Mouse (Mus musculus): ENCODE measurements around the gene Lsmem1. TPM values are rescaled to one million over a fixed set of nuclear protein-coding genes. Genes with fewer than 3 reads are reported as not detected.

The Lsmem1 gene
- polyA plus RNA-seq, 1 experiment from 2014 or later: 0.13 TPM

DNA sequence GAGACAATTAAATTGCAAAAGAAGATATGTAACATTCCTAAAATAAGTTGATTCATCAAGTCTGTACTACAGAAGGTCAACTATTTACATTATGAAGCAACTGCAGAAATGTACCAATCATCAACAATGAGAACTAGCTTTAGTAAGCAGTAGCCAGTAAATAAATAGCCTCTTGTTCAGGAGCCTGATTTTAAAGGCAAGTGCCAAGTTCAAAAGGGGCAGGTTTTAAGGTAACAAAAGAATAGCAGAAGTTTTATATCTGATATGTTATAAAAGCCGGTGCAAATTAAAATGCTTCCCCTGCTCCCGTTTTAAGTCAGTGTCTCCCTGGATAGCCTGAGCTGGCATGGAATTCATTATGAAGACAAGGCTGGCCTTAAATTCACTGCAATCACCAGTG is 18.5 kb upstream of the Lsmem1 start:
- Histone ChIP-seq H3K9me3 (replicated peaks; ENCODE audit: low read length) (no peaks in the 10 kb centered on the region), H3K4me1 (replicated peaks; ENCODE audit: insufficient read depth, low read length) (no peaks in the 10 kb centered on the region; the same call in 1 of the 2 replicates), H3K27ac (no peak overlapping the region), H3K4me2 (ENCODE audit: low read length) (no peak overlapping the region), H3K27me3 (ENCODE audit: insufficient read depth, low read length) (no peaks in the 10 kb centered on the region), H3K36me3 (ENCODE audit: insufficient read depth, low read length) (peaks cover 28% of the 10 kb centered on the region), H3K4me3 (replicated peaks; ENCODE audit: low read depth, low read length) (no peak overlapping the region), H3K9ac (ENCODE audit: low read depth, low read length) (no peak overlapping the region)
- 80% methylated on average over 2 of the region's 2 CpGs for WGBS
- ATAC-seq (replicated peaks; ENCODE audit: low FRiP score, low read depth) (no peak), DNase-seq (ENCODE audit: low spot score) (no peak)
- no peak for TF ChIP-seq CTCF (IDR thresholded peaks at IDR 0.05; ENCODE audit: low read depth)

DNA sequence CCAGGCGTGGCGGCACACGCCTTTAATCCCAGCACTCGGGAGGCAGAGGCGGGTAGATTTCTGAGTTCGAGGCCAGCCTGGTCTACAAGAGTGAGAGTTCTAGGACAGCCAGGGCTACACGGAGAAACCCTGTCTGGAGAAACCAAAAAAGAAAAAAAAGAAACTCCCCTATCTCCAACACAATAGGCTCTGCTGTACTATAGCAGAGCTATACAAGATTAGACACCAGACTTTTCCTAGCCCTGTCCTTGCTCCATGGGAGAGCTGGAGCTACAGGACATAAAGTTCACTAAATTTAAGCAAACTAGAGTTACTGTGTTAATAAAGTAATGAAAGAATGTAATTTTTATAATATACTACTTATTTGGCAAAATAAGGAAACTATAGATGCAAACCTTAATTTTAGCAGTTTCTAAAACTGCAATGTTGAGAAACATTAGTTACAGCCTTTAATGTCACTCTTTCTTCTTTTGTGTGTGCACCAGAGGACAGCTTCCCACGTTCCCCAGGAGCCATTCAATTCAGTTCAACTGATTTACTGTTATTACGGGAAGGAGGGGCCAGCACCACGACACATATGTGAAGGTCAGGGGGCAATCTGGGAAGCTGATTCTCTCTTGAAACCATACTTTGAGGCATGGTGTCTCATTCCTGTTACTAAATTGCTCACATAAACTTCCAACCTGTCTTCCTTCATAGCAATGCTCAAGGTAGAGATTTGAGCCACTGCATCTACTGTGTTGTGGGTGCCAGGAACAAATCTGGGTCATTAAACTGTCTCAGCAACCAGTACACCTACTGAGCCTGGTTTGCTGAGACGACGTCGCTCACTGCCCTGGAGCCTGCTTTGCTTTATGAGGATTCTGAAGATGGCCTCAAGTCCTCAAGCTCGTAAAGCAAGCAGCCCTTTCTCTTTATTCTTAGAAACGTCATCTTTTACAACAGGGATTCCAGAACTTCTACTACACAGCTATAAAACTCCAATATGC is 15.9 kb upstream of the Lsmem1 start:
- H3K27ac ChIP-seq: no peak overlapping the region
- ATAC-seq (replicated peaks; ENCODE audit: low FRiP score, low read depth) (no peak), DNase-seq (ENCODE audit: low spot score) (no peak)
- H3K9ac ChIP-seq (ENCODE audit: low read depth, low read length): no peak overlapping the region
- no peaks in the 10 kb centered on the region; the same call in 1 of the 2 replicates for H3K4me1 ChIP-seq (replicated peaks; ENCODE audit: insufficient read depth, low read length)
- no peaks in the 10 kb centered on the region for H3K9me3 ChIP-seq (replicated peaks; ENCODE audit: low read length)
- H3K4me2 ChIP-seq (ENCODE audit: low read length): no peak overlapping the region
- no peaks in the 10 kb centered on the region for H3K27me3 ChIP-seq (ENCODE audit: insufficient read depth, low read length)
- WGBS: 80% methylated on average over 15 of the region's 15 CpGs
- peaks cover 43% of the 10 kb centered on the region for H3K36me3 ChIP-seq (ENCODE audit: insufficient read depth, low read length)
- TF ChIP-seq CTCF (IDR thresholded peaks at IDR 0.05; ENCODE audit: low read depth): no peak
- H3K4me3 ChIP-seq (replicated peaks; ENCODE audit: low read depth, low read length): no peak overlapping the region

DNA sequence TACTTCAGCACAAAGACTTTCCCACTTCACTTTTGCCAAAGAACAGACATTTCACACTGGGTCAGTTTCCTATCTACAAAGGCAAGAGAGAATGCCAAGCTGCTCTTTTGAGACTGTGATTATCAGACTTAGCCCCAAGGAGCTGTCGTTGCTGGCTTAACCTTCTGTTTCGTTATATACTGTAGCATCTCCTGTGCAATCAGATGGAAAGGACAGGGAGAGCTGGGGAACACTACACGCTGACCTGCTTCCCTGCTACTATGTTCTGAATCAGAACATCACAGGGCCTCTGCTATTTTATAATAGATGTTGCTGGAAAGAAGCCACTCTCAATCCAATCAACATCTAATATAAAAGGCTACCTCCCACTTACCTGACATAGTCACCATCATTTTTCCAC is 9.8 kb upstream of the Lsmem1 start:
- TF ChIP-seq CTCF (IDR thresholded peaks at IDR 0.05; ENCODE audit: low read depth): no peak
- 95% methylated on average over 3 of the region's 3 CpGs for WGBS
- no peaks in the 10 kb centered on the region for H3K9me3 ChIP-seq (replicated peaks; ENCODE audit: low read length)
- no peak for ATAC-seq (replicated peaks; ENCODE audit: low FRiP score, low read depth)
- H3K27ac ChIP-seq: no peak overlapping the region
- no peak overlapping the region for H3K4me2 ChIP-seq (ENCODE audit: low read length)
- no peaks in the 10 kb centered on the region for H3K4me1 ChIP-seq (replicated peaks; ENCODE audit: insufficient read depth, low read length)
- H3K4me3 ChIP-seq (replicated peaks; ENCODE audit: low read depth, low read length): no peak overlapping the region
- H3K27me3 ChIP-seq (ENCODE audit: insufficient read depth, low read length): no peaks in the 10 kb centered on the region
- peaks cover 66% of the 10 kb centered on the region for H3K36me3 ChIP-seq (ENCODE audit: insufficient read depth, low read length)
- no peak for DNase-seq (ENCODE audit: low spot score)
- H3K9ac ChIP-seq (ENCODE audit: low read depth, low read length): no peak overlapping the region

DNA sequence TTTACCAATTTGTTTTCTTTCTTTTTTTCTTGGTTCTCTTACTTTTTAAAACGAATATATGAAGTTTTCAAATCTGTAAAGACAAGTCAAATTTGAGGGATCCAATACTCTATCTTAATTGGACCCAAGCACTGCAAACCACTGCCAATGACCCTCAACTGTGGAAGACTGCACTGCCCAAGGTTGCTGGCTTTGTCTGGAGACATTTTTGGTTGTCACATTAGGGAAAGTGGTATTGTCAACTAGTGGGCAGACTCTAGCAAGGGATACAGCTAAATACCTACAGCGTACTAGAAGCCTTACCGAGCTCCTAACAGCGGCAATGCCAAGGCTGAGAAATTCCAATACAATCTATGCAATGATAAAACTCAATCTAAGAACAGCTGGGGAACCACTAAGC is 8.6 kb upstream of the Lsmem1 start:
- Histone ChIP-seq H3K4me2 (ENCODE audit: low read length) (no peak overlapping the region), H3K4me3 (replicated peaks; ENCODE audit: low read depth, low read length) (no peak overlapping the region), H3K36me3 (ENCODE audit: insufficient read depth, low read length) (peaks cover 62% of the 10 kb centered on the region), H3K9ac (ENCODE audit: low read depth, low read length) (no peak overlapping the region), H3K4me1 (replicated peaks; ENCODE audit: insufficient read depth, low read length) (no peaks in the 10 kb centered on the region), H3K27me3 (ENCODE audit: insufficient read depth, low read length) (no peaks in the 10 kb centered on the region), H3K27ac (no peak overlapping the region), H3K9me3 (replicated peaks; ENCODE audit: low read length) (no peaks in the 10 kb centered on the region)
- TF ChIP-seq CTCF (IDR thresholded peaks at IDR 0.05; ENCODE audit: low read depth): no peak
- WGBS: 97% methylated on average over 4 of the region's 4 CpGs
- ATAC-seq (replicated peaks; ENCODE audit: low FRiP score, low read depth) (no peak), DNase-seq (ENCODE audit: low spot score) (no peak)

- TF ChIP-seq CTCF (IDR thresholded peaks at IDR 0.05; ENCODE audit: low read depth): no peak
- no peak for ATAC-seq (replicated peaks; ENCODE audit: low FRiP score, low read depth)
- DNase-seq (ENCODE audit: low spot score): no peak
Measured at GRCm38 (mm10) chr12:40202161-40203035, 3.1 kb upstream of the Lsmem1 start.

More at GRCm38 (mm10) chr12:40202161-40203035, 3.1 kb upstream of the Lsmem1 start:
- H3K27ac ChIP-seq: no peak overlapping the region
- H3K4me1 ChIP-seq (replicated peaks; ENCODE audit: insufficient read depth, low read length): no peaks in the 10 kb centered on the region
- no peak overlapping the region for H3K4me3 ChIP-seq (replicated peaks; ENCODE audit: low read depth, low read length)
- 89% methylated on average over 7 of the region's 7 CpGs for WGBS
- H3K27me3 ChIP-seq (ENCODE audit: insufficient read depth, low read length): no peaks in the 10 kb centered on the region
- H3K9ac ChIP-seq (ENCODE audit: low read depth, low read length): no peak overlapping the region
- H3K4me2 ChIP-seq (ENCODE audit: low read length): no peak overlapping the region
- H3K9me3 ChIP-seq (replicated peaks; ENCODE audit: low read length): no peaks in the 10 kb centered on the region
- H3K36me3 ChIP-seq (ENCODE audit: insufficient read depth, low read length): peaks cover 48% of the 10 kb centered on the region
